Mouse (Mus musculus) liver, postnatal 0 days (tissue): ENCODE results near the gene Dad1. TPM values are rescaled to one million over a fixed set of nuclear protein-coding genes. Genes with fewer than 3 reads are reported as not detected.

Experiments
- ATAC-seq: fragments of 200-750 bp; cut with Nextera tagmentation; 2 replicates; pipeline ENCODE4 v1.8.0; 2017; ENCODE audit warnings: mild to moderate bottlenecking, moderate library complexity
- DNase-seq: peaks from one replicate; pipeline ENCODE4 v3.0.0-alpha.2; 2016
- H3K27ac ChIP-seq: fragments of 300-500 bp; sonication (generic); 2 replicates; pipeline ENCODE4 v1.5.1; 2014; ENCODE audit warnings: antibody characterized with exemption, moderate library complexity, mild to moderate bottlenecking, low read depth
- H3K27me3 ChIP-seq: fragments of 300-500 bp; sonication (generic); 2 replicates; pipeline ENCODE4 v1.6.1; 2014; ENCODE audit warnings: low read length, control low read depth, mixed read lengths; ENCODE audit not compliant: insufficient read depth
- H3K36me3 ChIP-seq: fragments of 300-500 bp; sonication (generic); replicated peaks from 2 replicates; pipeline ENCODE4 v1.6.1; 2014; ENCODE audit warnings: mild to moderate bottlenecking, control low read depth, low read length, moderate library complexity, mixed read lengths; ENCODE audit not compliant: insufficient read depth
- H3K4me1 ChIP-seq: fragments of 300-500 bp; sonication (generic); 2 replicates; pipeline ENCODE4 v1.6.1; 2014; ENCODE audit warnings: antibody characterized with exemption, mild to moderate bottlenecking, control low read depth; ENCODE audit not compliant: insufficient read depth
- H3K4me2 ChIP-seq: fragments of 300-500 bp; sonication (generic); 2 replicates; pipeline ENCODE4 v1.6.1; 2014; ENCODE audit warnings: low read depth, mild to moderate bottlenecking, low read length, moderate library complexity, mixed read lengths
- H3K4me3 ChIP-seq: fragments of 300-500 bp; sonication (generic); 2 replicates; pipeline ENCODE4 v1.5.1; 2014; ENCODE audit warnings: low read depth, low read length
- H3K9ac ChIP-seq: fragments of 300-500 bp; sonication (generic); replicated peaks from 2 replicates; pipeline ENCODE4 v1.6.1; 2014; ENCODE audit warnings: mild to moderate bottlenecking, moderate library complexity
- H3K9me3 ChIP-seq: fragments of 300-500 bp; sonication (generic); 2 replicates; pipeline ENCODE4 v1.6.1; 2016; ENCODE audit warnings: mild to moderate bottlenecking, control low read depth, low read length, mixed read lengths
- CTCF ChIP-seq: sonication (generic); IDR thresholded peaks from 2 replicates; pipeline ENCODE4 v1.5.1; 2016; ENCODE audit warnings: antibody characterized with exemption, low read depth
- EP300 ChIP-seq: IDR thresholded peaks from 2 replicates; pipeline ENCODE4 v1.6.1; 2016; ENCODE audit warnings: antibody characterized with exemption, low read depth, mild to moderate bottlenecking
- WGBS: fragments of 180-500 bp; shearing (Covaris S2); extraction: QIAGEN DNeasy Blood & Tissue Kit; methylation state at CpG from one replicate; pipeline ENCODE4 v1.1.7; 2014; ENCODE audit not compliant: insufficient replicate concordance; 5-methylcytosine and 5-hydroxymethylcytosine counted together
- polyA plus RNA-seq: library from polyadenylated mRNA; unstranded; fragments of >200 nt; fragmentation: Nextera tagmentation; extraction: Ambion mirVana; gene quantifications from 2 replicates; pipeline ENCODE4 v1.2.1, GENCODE M21; 2015

Dad1 gene
- polyA plus RNA-seq, 1 experiment from 2014 or later: 226 TPM

- no peak overlapping the region for H3K9ac ChIP-seq
- H3K9me3 ChIP-seq: no peaks in the 10 kb centered on the region
- peaks cover 32% of the 10 kb centered on the region; the same call in 1 of the 2 replicates for H3K36me3 ChIP-seq
- no peak for DNase-seq
- peaks cover 12% of the 10 kb centered on the region; the same call in 1 of the 2 replicates for H3K4me1 ChIP-seq
- no peaks in the 10 kb centered on the region for H3K27me3 ChIP-seq
- no peak overlapping the region for H3K4me2 ChIP-seq
- no peak overlapping the region for H3K4me3 ChIP-seq
- no peak for ATAC-seq
- WGBS: 86% methylated on average over 7 of the region's 7 CpGs
- TF ChIP-seq CTCF: no peak
- TF ChIP-seq EP300: no peak
- no peak overlapping the region for H3K27ac ChIP-seq
Measured at GRCm38 (mm10) chr14:54264231-54264630, 10.3 kb upstream of the Dad1 start.

- ATAC-seq (no peak), DNase-seq (no peak)
- no peak overlapping the region for H3K4me3 ChIP-seq
- H3K27ac ChIP-seq: no peak overlapping the region
- H3K4me1 ChIP-seq: peaks cover 20% of the 10 kb centered on the region
- H3K4me2 ChIP-seq: no peak overlapping the region
- no peaks in the 10 kb centered on the region for H3K9me3 ChIP-seq
- H3K36me3 ChIP-seq: peaks cover 25% of the 10 kb centered on the region; the same call in 1 of the 2 replicates
- no peaks in the 10 kb centered on the region for H3K27me3 ChIP-seq
- TF ChIP-seq EP300: no peak
- no peak for TF ChIP-seq CTCF
- no peak overlapping the region for H3K9ac ChIP-seq
- WGBS: 89% methylated on average over 6 of the region's 6 CpGs
Measured at GRCm38 (mm10) chr14:54263099-54263498, 9.2 kb upstream of the Dad1 start.

DNA sequence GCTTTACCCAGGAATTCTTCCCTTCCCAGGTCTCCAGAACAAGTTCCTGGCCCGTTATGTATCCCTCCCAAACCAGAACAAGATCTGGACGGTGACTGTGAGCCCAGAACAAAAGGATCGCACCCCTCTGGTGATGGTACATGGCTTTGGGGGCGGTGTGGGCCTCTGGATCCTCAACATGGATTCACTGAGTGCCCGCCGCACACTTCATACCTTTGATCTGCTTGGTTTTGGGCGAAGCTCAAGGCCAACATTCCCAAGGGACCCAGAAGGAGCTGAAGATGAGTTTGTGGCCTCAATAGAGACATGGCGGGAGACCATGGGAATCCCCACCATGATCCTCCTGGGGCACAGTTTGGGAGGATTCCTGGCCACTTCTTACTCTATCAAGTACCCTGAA, 8.7 kb upstream of the Dad1 start:
- Histone ChIP-seq H3K4me3 (no peak overlapping the region), H3K36me3 (peaks cover 21% of the 10 kb centered on the region; the same call in 1 of the 2 replicates), H3K9ac (no peak overlapping the region), H3K27me3 (no peaks in the 10 kb centered on the region), H3K9me3 (no peaks in the 10 kb centered on the region), H3K27ac (no peak overlapping the region), H3K4me1 (peaks cover 20% of the 10 kb centered on the region), H3K4me2 (no peak overlapping the region)
- TF ChIP-seq EP300: no peak
- no peak for TF ChIP-seq CTCF
- WGBS: 89% methylated on average over 8 of the region's 8 CpGs
- ATAC-seq: no peak
- no peak for DNase-seq

- TF ChIP-seq EP300 (no peak), CTCF (no peak)
- DNase-seq: peak; percentile 9
- no peak overlapping the region for H3K4me3 ChIP-seq
- no peak overlapping the region for H3K27ac ChIP-seq
- H3K36me3 ChIP-seq: peaks cover 21% of the 10 kb centered on the region; the same call in 1 of the 2 replicates
- peaks cover 20% of the 10 kb centered on the region for H3K4me1 ChIP-seq
- no peak overlapping the region for H3K9ac ChIP-seq
- no peak overlapping the region for H3K4me2 ChIP-seq
- H3K9me3 ChIP-seq: no peaks in the 10 kb centered on the region
- H3K27me3 ChIP-seq: no peaks in the 10 kb centered on the region
- no peak for ATAC-seq
- WGBS: 86% methylated on average over 2 of the region's 2 CpGs
Measured at GRCm38 (mm10) chr14:54261386-54261785, 7.5 kb upstream of the Dad1 start.

GRCm38 (mm10) chr14:54260196-54260595, 6.3 kb upstream of the Dad1 start:
- DNase-seq: no peak
- no peak for ATAC-seq
- Histone ChIP-seq H3K9me3 (no peaks in the 10 kb centered on the region), H3K27me3 (no peaks in the 10 kb centered on the region), H3K36me3 (peaks cover 21% of the 10 kb centered on the region; the same call in 1 of the 2 replicates), H3K4me1 (peaks cover 21% of the 10 kb centered on the region), H3K4me2 (peak overlapping the region; percentile 77), H3K9ac (no peak overlapping the region), H3K4me3 (peak overlapping the region; percentile 67; the same call in 1 of the 2 replicates), H3K27ac (no peak overlapping the region)
- TF ChIP-seq CTCF (no peak), EP300 (no peak)
- WGBS: 61% methylated on average over 2 of the region's 2 CpGs

DNA sequence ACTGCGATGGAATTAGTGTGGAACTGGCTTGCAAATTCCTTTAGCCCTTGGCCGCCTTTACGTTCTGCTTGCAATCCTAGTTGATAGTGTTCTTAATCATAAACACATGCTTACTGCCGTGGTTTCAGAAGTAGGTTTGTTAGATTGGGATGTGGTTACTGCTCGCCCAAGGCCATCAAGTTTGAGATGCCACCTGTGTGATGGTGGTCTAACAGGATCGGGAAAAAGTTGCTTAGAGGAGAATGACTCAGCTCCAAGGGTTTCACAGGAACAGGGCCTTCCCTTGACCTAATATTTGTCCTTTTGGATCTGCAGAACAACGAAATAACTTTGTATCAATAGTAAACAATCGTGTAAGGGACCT, 5.8 kb upstream of the Dad1 start:
- peak overlapping the region; percentile 67 for H3K4me3 ChIP-seq
- peak overlapping the region; percentile 74 for H3K9ac ChIP-seq
- 0 out of 2 replicates have a peak overlapping the region, but pooled peaks have one; percentile 78 for H3K27ac ChIP-seq
- no peaks in the 10 kb centered on the region for H3K9me3 ChIP-seq
- H3K4me2 ChIP-seq: peak overlapping the region; percentile 77
- peaks cover 17% of the 10 kb centered on the region; the same call in 1 of the 2 replicates for H3K36me3 ChIP-seq
- TF ChIP-seq CTCF: no peak
- no peak for TF ChIP-seq EP300
- no peaks in the 10 kb centered on the region for H3K27me3 ChIP-seq
- DNase-seq (no peak), ATAC-seq (no peak)
- 18% methylated on average over 8 of the region's 8 CpGs for WGBS
- H3K4me1 ChIP-seq: peaks cover 26% of the 10 kb centered on the region
